Mouse (Mus musculus) hindbrain, embryonic 10.5 days (tissue): ENCODE data around the gene Mapk8ip1. TPM values are rescaled to one million over a fixed set of nuclear protein-coding genes. Genes with fewer than 3 reads are reported as not detected.
"Not testable (repeated sequence)": the region's sequence is repeated elsewhere in the genome, so short reads cannot be mapped to it uniquely, and the experiment has no call there.

Experiments
- DNase-seq: peaks from one replicate; pipeline ENCODE4 v3.0.0-alpha.2; 2017; ENCODE audit warnings: low spot score
- H3K27ac ChIP-seq: fragments of 300-500 bp; sonication (generic); 2 replicates; pipeline ENCODE4 v1.5.1; 2016; ENCODE audit warnings: mild to moderate bottlenecking, moderate library complexity
- H3K27me3 ChIP-seq: fragments of 300-500 bp; sonication (generic); 2 replicates; pipeline ENCODE4 v1.6.1; 2016; ENCODE audit warnings: mild to moderate bottlenecking; ENCODE audit not compliant: poor library complexity, insufficient read depth, severe bottlenecking
- H3K36me3 ChIP-seq: fragments of 300-500 bp; sonication (generic); 2 replicates; pipeline ENCODE4 v1.6.1; 2016; ENCODE audit warnings: mild to moderate bottlenecking, moderate library complexity
- H3K4me1 ChIP-seq: fragments of 300-500 bp; sonication (generic); replicated peaks from 2 replicates; pipeline ENCODE4 v1.6.1; 2016; ENCODE audit warnings: mild to moderate bottlenecking
- H3K4me3 ChIP-seq: fragments of 300-500 bp; sonication (generic); 2 replicates; pipeline ENCODE4 v1.5.1; 2016; ENCODE audit warnings: mild to moderate bottlenecking, moderate library complexity
- H3K9me3 ChIP-seq: fragments of 300-500 bp; sonication (generic); 2 replicates; pipeline ENCODE4 v1.6.1; 2016; ENCODE audit warnings: mild to moderate bottlenecking, moderate library complexity
- WGBS: fragments of 180-500 bp; shearing (Covaris S2); methylation state at CpG from one replicate; pipeline ENCODE4 v1.1.7; 2016; 5-methylcytosine and 5-hydroxymethylcytosine counted together
- polyA plus RNA-seq: library from polyadenylated mRNA; unstranded; fragments of >200 nt; fragmentation: Nextera tagmentation; extraction: Ambion mirVana; gene quantifications from 2 replicates; pipeline ENCODE4 v1.2.1, GENCODE M21; 2016

Gene Mapk8ip1
- polyA plus RNA-seq, 1 experiment from 2014 or later = 75.5 TPM

DNA sequence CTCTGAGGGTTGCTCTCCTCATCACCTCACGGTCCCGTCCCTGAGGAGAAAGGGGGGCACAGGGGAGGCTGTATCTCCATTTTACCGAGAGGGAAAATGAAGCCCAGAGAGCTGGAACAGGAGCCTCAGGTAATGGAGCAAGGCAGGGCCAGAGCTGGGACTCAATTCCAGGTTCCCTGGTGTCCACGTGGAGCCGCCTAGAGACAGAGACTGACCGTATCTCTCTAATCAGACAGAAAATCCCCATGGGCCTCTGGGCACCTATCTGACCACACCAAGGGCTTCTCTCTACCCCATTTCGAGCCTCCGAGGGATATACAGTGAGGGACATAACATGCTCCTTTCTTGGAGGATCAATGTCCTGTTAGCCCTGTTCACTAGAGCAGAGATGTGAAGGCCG lies 22.1 kb upstream of the Mapk8ip1 start:
- DNase-seq = no peak
- Histone ChIP-seq H3K9me3 (no peaks in the 10 kb centered on the region), H3K36me3 (peaks cover 81% of the 10 kb centered on the region), H3K4me1 (peaks cover 57% of the 10 kb centered on the region), H3K27ac (peak overlapping the region; percentile 88), H3K27me3 (no peaks in the 10 kb centered on the region), H3K4me3 (no peak overlapping the region)
- 92% methylated on average over 9 of the region's 9 CpGs for WGBS

DNA sequence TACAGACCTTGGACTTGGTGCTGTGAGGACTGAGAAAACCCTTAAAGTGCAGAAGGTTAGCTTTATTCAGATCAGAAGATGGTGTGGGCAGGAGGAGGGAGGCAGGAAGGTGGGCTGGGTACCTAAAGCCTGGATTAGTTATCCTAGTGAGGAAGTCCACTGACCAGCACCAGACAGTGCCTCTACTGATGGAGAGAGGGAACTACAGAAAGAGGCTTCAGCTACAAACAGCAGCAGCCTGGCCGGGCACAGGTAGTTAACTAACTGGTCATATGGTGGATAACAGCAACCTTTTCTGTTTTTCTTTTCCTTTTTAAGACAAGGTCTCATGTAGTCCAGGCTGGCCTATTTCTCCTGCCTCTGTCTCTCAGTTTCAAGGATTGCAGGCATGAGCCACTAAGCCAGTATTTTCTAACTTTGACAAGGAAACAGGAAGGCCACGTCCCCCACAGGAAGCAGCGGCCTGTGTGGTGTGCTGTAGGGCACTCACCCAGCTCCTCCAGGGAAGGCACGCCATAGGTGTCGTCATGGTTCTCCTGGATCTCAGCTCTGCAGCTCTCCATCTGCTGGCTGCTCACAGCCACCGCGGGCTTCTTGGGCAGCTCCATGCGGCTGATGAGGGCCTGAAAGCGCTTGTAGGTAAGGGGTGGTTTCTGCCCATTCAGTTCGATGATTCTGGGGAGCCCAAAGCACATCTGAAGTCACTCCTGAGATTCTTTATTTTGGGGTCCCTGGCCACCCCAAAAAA lies 21.5 kb upstream of the Mapk8ip1 start:
- H3K36me3 ChIP-seq = peaks cover 87% of the 10 kb centered on the region
- peak overlapping the region; percentile 88; the same call in 1 of the 2 replicates for H3K27ac ChIP-seq
- H3K4me1 ChIP-seq = peaks cover 51% of the 10 kb centered on the region
- no peak overlapping the region for H3K4me3 ChIP-seq
- H3K9me3 ChIP-seq = no peaks in the 10 kb centered on the region
- no peak for DNase-seq
- no peaks in the 10 kb centered on the region for H3K27me3 ChIP-seq
- 83% methylated on average over 10 of the region's 10 CpGs for WGBS

DNA sequence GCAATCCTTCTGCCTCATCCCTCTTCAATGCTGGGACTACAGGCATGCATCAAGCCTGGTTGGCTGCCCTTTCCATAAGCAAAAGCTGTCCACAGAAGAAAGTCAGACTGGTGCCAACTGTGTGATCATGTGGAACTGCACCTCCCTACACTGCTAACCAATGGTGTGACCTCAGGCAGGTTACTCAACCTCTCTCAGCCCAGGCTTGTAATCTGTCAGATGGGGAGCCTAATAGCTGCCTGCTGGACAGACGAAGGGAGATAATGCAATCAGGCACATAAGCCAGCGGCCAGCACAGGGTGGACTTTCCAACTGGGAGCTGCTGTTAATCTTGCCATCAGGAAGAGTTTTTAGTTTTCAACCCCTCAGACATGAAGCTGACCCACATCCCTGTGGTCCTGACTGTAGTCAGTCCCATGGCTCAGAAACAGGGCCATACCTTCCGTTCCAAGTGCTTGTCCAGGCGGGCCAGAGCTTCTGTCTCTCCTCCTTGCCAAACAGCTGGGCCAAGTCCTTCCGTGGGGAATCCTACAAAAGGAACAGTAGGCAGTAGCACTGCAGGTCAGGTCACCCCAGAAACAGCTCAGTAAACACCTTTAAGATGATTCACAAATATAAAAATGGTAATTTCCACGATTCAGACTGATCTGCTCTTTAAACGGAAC lies 20.8 kb upstream of the Mapk8ip1 start:
- Histone ChIP-seq H3K4me3 (no peak overlapping the region), H3K4me1 (peaks cover 45% of the 10 kb centered on the region), H3K27ac (no peak overlapping the region), H3K36me3 (peaks cover 94% of the 10 kb centered on the region), H3K27me3 (no peaks in the 10 kb centered on the region), H3K9me3 (no peaks in the 10 kb centered on the region)
- WGBS = 93% methylated on average over 7 of the region's 7 CpGs
- DNase-seq = no peak

- Histone ChIP-seq H3K27ac (no peak overlapping the region), H3K36me3 (peaks cover 98% of the 10 kb centered on the region), H3K4me1 (no peaks in the 10 kb centered on the region), H3K27me3 (no peaks in the 10 kb centered on the region), H3K9me3 (no peaks in the 10 kb centered on the region), H3K4me3 (no peak overlapping the region)
- 93% methylated on average over 10 of the region's 10 CpGs for WGBS
- DNase-seq = no peak
Observed at GRCm38 (mm10) chr2:92411705-92412104, 10.6 kb upstream of the Mapk8ip1 start.

DNA sequence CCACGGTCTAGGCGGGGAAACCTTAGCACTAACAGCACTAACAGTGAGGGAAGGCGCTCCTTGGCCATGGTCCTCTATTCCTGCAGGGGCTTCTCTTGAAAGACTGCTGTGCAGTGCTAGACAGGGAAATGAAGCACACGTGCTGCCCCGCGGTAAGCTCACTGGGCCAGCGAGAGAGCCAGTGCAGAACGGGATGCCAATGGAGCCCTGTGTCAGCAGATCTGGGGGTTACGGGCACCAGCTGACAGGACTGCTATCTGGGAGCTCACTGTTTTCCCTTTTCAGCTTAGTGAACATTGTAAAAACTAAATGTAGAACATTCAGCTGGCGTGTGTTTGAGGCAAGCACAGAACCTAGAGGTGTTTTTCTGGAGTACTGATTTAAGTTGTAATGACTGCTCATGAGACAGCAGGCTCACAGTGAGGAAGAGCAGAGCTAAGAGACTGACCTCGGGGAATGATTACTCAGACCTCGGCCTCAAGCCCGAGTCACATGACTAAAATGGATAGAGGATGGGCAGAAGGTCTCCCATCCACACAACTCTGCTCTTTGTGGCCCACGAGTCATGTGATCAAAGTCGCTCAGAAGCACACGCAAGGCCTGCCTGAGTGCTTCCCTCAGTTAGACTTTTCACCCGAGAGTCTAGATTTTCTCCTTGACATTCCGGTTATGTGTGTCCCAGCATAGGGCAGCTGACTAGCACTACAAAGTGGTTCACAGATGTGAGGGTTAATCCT lies 7.4 kb upstream of the Mapk8ip1 start:
- WGBS = 93% methylated on average over 18 of the region's 18 CpGs
- Histone ChIP-seq H3K36me3 (peaks cover 98% of the 10 kb centered on the region), H3K27ac (no peak overlapping the region), H3K27me3 (no peaks in the 10 kb centered on the region), H3K4me3 (no peak overlapping the region), H3K4me1 (peaks cover 18% of the 10 kb centered on the region), H3K9me3 (no peaks in the 10 kb centered on the region)
- DNase-seq = no peak

- H3K4me1 ChIP-seq = peaks cover 43% of the 10 kb centered on the region
- peaks cover 70% of the 10 kb centered on the region for H3K36me3 ChIP-seq
- no peak for DNase-seq
- H3K9me3 ChIP-seq = no peaks in the 10 kb centered on the region
- peaks cover 1% of the 10 kb centered on the region; the same call in 1 of the 2 replicates for H3K27me3 ChIP-seq
- WGBS = 87% methylated on average over 7 of the region's 7 CpGs
- H3K27ac ChIP-seq = 0 out of 2 replicates have a peak overlapping the region, but pooled peaks have one; percentile 50
- no peak overlapping the region for H3K4me3 ChIP-seq
Observed at GRCm38 (mm10) chr2:92405687-92406086, 4.6 kb upstream of the Mapk8ip1 start.

DNA sequence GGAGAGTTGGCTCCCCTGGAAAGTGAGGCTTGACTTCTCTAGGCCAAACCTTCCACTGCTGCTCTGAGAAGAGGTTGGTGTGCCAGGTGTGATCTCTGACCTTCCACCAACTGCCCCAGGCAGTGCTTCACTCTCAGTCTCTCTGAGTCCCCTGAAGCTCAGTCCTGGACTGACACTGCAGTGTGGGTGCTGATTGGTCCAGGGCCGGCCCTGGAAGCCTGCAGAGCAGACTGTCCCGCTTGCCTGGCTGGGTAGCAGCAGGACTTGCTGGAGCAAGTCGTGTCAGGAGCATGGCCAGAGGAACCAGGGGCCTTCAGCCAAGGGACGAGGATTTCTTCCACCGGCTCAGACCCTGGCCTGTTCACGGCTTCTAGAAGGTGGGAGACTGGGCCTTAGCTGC lies 3.7 kb upstream of the Mapk8ip1 start:
- H3K36me3 ChIP-seq = peaks cover 60% of the 10 kb centered on the region
- no peaks in the 10 kb centered on the region for H3K9me3 ChIP-seq
- peaks cover 6% of the 10 kb centered on the region; the same call in 1 of the 2 replicates for H3K27me3 ChIP-seq
- no peak overlapping the region for H3K4me3 ChIP-seq
- peaks cover 53% of the 10 kb centered on the region for H3K4me1 ChIP-seq
- DNase-seq = no peak
- no peak overlapping the region for H3K27ac ChIP-seq
- 84% methylated on average over 6 of the region's 6 CpGs for WGBS

DNA sequence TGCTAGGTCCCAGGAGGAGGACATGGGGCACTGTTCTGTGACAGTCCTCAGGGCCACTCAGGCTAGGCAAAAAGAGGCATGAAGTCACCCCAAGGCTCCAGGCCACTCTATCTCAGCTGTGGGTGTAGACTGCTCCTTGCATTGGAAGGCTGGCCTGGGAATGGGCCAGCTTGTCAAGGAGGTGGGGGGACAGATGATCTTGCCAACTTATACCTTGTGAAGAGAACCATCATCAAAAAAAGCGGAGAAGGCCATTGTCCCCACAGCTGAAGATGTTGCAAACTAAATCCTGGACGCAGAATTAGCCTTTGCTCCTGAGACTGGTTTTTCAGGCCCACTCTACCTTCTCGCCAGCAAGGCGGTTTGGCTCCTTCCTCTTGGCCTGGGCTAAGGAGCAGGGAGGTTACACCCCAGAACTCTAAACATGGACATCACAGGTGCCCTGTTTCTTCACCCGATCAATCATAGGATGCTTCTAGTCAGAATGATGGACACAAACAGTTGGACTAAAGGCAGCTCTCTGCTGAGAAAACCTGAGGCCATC lies 2.8 kb upstream of the Mapk8ip1 start:
- Histone ChIP-seq H3K9me3 (no peaks in the 10 kb centered on the region), H3K27me3 (peaks cover 6% of the 10 kb centered on the region; the same call in 1 of the 2 replicates), H3K4me1 (peaks cover 62% of the 10 kb centered on the region), H3K36me3 (peaks cover 51% of the 10 kb centered on the region), H3K27ac (no peak overlapping the region), H3K4me3 (no peak overlapping the region)
- 90% methylated on average over 5 of the region's 5 CpGs for WGBS
- no peak for DNase-seq

DNA sequence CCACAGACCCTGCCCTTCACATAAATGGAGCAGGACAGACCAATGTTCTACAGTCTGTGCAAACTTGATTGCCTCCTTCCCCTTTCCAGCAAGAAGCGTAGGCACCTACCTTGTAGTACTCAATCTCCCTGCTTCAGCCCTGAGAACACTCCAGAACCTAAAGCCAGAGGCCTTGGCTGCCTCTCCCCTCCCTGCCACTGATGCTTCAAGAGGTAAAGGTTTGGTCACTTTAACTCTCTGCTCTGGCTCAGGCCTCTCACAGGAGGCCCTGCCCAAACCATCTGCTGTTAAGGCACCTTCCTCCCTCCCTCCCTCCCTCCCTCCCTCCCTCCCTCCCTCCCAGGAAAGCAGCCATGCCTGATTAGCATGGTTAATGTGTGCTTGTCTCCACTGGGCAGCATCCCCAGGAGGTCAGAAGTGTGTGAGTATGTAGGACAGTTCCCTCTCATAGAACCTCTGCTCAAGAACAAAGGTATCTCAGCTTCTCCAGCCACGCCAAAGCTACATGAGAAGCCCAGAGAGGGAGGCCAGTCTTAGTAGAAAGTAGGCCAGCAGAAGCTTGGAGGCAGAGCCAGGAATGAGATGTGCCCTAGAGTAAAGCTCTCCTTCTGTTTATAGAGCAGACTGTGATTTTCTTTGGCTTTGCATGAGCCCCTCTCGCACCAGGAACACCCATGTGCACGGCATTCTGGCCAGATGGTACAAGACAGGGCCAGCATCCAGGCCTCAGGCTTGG lies 1.7 kb upstream of the Mapk8ip1 start:
- DNase-seq = no peak
- Histone ChIP-seq H3K36me3 (peaks cover 41% of the 10 kb centered on the region), H3K27me3 (peaks cover 6% of the 10 kb centered on the region; the same call in 1 of the 2 replicates), H3K4me3 (no peak overlapping the region), H3K27ac (0 out of 2 replicates have a peak overlapping the region, but pooled peaks have one; percentile 8), H3K4me1 (peaks cover 70% of the 10 kb centered on the region), H3K9me3 (no peaks in the 10 kb centered on the region)
- 77% methylated on average over 4 of the region's 4 CpGs for whole genome bisulfite sequencing

- H3K4me1 ChIP-seq = peaks cover 84% of the 10 kb centered on the region
- H3K4me3 ChIP-seq = peak overlapping the region; percentile 84
- peak overlapping the region; percentile 90 for H3K27ac ChIP-seq
- WGBS = 2% methylated on average over 22 of the region's 22 CpGs
- peaks cover 6% of the 10 kb centered on the region; the same call in 1 of the 2 replicates for H3K27me3 ChIP-seq
- H3K36me3 ChIP-seq = peaks cover 22% of the 10 kb centered on the region
- DNase-seq = peak; percentile 22
- H3K9me3 ChIP-seq = no peaks in the 10 kb centered on the region
Observed at GRCm38 (mm10) chr2:92400682-92401081, 381 bp downstream of the Mapk8ip1 start.

DNA sequence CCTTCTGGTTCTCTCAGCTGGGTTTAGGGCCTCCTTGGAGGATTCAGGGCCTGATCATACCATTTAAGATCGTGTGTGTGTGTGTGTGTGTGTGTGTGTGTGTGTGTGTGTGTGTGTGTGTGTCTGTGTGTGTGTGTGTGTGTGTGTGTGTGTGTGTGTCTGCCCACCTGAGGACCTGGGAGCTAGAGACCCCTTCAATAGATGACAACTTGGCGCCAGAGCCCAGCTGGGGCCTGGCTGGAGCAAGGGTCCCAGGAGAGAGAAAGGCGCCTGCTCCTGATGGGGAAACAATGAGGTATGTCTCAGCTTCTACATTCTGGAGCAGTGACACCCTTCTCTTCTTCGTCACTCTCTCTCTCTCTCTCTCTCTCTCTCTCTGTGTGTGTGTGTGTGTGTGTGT lies 1.2 kb downstream of the Mapk8ip1 start:
- Histone ChIP-seq H3K4me3 (peak overlapping the region; percentile 84), H3K4me1 (peaks cover 80% of the 10 kb centered on the region), H3K27ac (peak overlapping the region; percentile 26; the same call in 1 of the 2 replicates), H3K36me3 (peaks cover 13% of the 10 kb centered on the region)
- H3K27me3 ChIP-seq, H3K9me3 ChIP-seq, DNase-seq: not testable (repeated sequence)
- WGBS = 49% methylated on average over 4 of the region's 4 CpGs

- 75% methylated on average over 1 of the region's 1 CpGs for whole genome bisulfite sequencing
- H3K27ac ChIP-seq = peak overlapping the region; percentile 77
Observed at GRCm38 (mm10) chr2:92397436-92397835, 3.6 kb downstream of the Mapk8ip1 start.

More at GRCm38 (mm10) chr2:92397436-92397835, 3.6 kb downstream of the Mapk8ip1 start:
- peaks cover 14% of the 10 kb centered on the region; the same call in 1 of the 2 replicates for H3K27me3 ChIP-seq
- no peaks in the 10 kb centered on the region for H3K36me3 ChIP-seq
- DNase-seq = no peak
- H3K9me3 ChIP-seq = no peaks in the 10 kb centered on the region
- H3K4me1 ChIP-seq = peaks cover 86% of the 10 kb centered on the region
- 0 out of 2 replicates have a peak overlapping the region, but pooled peaks have one; percentile 6 for H3K4me3 ChIP-seq
